Mouse (Mus musculus) bone marrow, adult 2 months (tissue): Measurements from ENCODE around the gene Adamts10.

Source experiments
- CTCF ChIP-seq: fragments of 200-500 bp; IDR thresholded peaks from 2 replicates; pipeline ENCODE4 v1.5.1; 2011; ENCODE audit warnings: low read length, control low read depth; ENCODE audit not compliant: control insufficient read depth, insufficient read depth
- POLR2A ChIP-seq: fragments of 200-500 bp; IDR thresholded peaks from 2 replicates; pipeline ENCODE4 v1.6.1; 2011; ENCODE audit warnings: low read depth, mild to moderate bottlenecking, control low read depth, low read length, borderline replicate concordance; ENCODE audit not compliant: control insufficient read depth

DNA sequence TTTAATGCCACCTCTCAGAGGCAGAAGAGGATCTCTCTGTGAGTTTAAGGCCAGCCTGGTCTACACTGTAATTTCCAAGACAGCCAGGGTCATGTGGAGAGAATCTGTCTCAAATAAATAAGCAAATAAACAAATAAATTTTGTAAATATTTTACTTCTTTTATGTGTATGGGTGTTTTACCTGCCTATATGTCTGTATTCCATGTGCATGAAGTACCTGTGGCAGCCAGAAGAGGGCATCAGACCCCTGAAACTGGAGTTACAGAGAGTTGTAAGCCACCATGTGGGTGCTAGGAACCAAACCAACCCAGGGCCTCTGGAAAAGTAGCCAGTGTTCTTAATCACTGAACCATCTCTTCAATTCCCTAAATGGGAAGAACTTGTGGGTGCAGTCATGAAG lies 73.3 kb downstream of the Adamts10 start:
- TF ChIP-seq POLR2A (no peak), CTCF (0 out of 2 replicates have a peak, but pooled peaks have one; percentile 2)
